Mouse (Mus musculus): ENCODE measurements around the gene Lsamp.
"Not testable (repeated sequence)": the region's sequence is repeated elsewhere in the genome, so short reads cannot be mapped to it uniquely, and the experiment has no call there.

Gene Lsamp

DNA sequence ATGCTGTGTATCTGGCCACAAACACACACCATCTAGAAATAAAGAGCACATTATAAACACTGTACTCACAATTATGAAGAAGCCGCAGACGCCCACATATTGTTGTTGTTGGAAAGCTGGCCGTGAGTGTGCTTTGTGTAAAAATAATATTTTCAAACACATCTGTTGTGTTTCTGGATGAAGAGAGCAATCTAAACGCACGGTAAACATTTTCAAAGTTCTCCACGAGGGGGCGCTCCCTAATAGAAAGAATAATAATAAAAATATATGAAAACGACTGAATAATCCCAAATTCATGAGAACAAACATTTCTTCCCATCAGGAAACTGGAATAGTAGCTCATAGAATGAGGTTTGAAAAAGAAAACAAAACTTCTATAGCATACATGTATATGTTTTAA lies 482.4 kb downstream of the Lsamp start:
- in situ Hi-C loops (cut with MboI; ENCODE audit: unreplicated experiment in 2 of 2), result loop anchor here (5.0 to 25.0 kb wide), 8 partner anchors 168 to 1354 kb away; no protein-coding TSS in a partner anchor

DNA sequence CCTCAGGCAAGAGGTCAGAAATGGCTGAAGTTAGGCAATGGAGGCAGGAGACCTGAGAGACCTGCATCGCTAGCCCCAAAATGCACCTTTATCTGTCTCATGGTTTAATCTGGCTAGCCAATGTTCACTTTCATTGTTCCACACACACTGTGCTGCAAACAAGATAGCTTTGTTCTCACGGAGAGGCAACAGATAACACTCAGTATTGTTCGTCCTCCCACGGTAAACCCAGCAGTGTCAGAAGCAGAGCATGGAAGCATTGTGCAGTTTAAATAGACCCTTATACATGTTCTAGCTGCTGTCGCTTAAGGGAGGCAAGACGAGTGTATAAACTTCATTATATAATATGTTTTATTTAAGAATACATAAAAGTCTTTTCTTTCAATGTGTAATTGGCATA lies 486.8 kb downstream of the Lsamp start:
- in situ Hi-C loops (cut with MboI; ENCODE audit: unreplicated experiment in 2 of 2), result loop anchor here in 1 of 2 experiments (25.0 kb wide), 1 partner anchor 1359 kb away; no protein-coding TSS in a partner anchor

DNA sequence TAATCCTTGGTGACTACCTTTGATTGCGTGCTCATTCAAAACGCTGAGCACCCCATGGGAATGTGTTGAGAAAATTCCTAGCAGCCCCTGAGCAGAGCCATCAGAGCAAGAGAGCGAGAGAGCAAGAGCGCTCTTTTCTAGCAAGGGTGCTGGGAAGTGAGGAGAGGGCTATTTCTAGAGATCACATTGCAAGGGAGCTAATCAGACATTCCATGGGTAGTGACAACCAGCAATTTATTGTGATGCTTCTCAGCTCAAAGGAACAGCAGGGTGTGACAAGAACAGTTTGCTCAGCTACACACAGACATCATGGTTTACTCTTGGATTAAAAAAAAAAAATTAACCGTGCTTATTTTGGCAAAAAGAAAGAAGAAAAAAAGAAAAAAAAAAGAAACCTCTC lies 487.8 kb downstream of the Lsamp start:
- in situ Hi-C loops (cut with MboI; ENCODE audit: unreplicated experiment in 2 of 2), result loop anchor here in 1 of 2 experiments (25.0 kb wide), 1 partner anchor 1360 kb away; no protein-coding TSS in a partner anchor

DNA sequence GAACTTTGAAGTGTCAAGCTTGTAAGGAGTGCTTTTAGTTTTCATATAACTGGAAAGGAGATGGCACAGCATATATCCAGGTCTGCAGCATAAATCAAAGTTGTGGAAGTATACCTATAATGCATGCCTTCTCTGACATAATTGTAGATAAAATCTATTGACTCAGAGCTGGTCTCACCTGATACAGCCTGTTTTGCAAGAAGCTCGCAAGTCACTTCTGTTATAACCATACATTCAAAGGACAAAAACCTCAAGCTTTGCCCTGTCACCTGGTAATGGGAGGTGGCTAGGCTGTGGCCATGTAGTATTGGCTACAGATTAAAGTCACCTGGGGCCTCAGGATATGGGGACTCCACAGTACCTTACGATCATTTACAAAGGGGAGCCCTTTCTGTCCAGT lies 507.4 kb downstream of the Lsamp start:
- in situ Hi-C loops (cut with MboI; ENCODE audit: unreplicated experiment in 2 of 2), result no loop called here

DNA sequence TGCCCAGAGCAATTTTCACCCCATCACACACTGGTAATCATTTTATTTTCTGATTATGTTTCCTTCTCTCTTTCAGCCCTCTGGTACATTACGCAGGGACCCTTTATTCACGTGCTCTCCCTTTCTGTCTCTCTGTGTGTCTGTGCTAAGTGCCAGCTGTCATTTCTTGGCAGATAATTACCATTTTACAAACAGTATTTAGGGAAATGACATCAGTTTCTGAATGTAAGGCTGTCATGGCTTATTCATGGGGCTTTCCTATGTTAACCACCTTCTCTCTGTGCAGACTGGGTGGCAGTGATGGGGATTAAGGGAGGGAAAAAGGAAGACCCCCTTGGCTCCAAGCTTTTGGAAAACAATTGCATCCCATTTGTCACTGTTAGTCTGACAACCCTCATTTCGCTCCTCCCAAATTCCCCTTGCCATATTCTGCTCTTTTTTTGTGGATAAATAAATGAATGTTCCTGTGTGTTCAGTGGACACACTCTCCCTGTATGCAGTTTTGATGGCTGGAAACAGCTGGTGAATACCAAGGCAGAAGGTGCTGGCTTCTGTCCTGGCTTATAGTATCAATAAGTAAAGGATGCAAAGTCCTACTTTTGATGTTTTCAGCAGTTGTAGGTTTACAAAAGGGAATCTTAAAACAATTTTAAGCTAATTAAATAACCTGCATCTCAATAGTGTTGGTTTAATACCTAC lies 520.2 kb downstream of the Lsamp start:
- in situ Hi-C loops (cut with MboI; ENCODE audit: unreplicated experiment in 2 of 2), result no loop called here

DNA sequence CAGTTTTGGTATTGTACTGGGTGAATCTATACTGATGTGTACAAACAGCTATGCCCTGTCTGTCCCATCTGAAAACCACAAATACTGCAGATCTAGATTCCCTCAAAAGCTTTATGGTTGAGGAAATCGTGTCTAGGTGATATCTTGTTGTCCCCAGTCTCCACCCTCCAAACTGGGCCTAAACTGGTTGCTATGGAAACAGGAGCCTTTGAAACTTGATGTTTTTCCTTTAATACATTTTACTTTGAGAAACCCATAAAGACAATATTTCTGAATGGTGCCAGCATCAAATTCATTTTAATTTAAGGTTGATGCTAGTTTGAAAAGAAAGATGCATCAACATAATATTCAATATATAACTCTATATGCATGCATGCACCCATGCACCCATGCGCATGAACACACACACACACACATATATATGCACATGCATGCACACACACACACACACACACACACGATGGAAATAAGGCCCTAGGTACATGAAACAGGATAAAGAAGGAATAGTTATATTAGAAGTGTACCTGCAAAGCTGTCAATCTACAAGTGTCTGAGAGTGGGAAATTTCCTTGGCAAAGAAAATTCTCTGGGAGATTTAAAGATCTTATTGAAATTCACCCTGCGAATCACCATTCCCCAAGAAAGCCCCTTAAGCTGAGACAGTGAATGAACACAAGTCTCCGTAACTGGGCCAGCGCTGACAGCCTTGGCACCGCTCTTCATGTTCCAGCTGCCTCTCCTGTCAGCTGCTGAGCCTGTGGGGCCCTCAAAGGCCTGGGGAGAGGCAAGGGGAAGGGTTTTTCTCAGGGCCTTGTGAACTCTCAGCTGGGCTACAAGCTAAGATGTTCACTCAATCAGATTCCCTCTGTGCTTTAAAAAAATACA lies 525.2 kb downstream of the Lsamp start:
- in situ Hi-C loops (cut with MboI; ENCODE audit: unreplicated experiment in 2 of 2), result no loop called here

DNA sequence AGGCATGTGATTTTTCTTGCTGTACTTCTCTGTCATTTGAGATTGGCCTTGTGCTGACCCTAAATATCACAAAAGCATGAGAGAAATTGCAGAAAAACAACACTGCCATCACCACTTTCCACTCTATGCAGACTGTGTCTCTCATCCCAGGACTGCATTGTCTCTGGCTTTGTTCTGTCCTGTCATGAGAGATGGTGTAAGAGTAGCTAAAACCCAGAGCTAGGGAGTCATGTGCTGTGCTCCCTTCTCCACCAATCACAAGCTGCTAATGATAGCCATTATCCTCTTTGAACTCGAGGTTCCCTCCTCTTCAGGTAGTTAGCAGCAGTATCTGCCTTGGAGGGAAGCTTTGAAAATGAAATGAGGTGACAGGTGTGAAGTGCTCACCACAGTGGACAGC lies 552.6 kb downstream of the Lsamp start:
- in situ Hi-C loops (cut with MboI; ENCODE audit: unreplicated experiment in 2 of 2), result no loop called here

DNA sequence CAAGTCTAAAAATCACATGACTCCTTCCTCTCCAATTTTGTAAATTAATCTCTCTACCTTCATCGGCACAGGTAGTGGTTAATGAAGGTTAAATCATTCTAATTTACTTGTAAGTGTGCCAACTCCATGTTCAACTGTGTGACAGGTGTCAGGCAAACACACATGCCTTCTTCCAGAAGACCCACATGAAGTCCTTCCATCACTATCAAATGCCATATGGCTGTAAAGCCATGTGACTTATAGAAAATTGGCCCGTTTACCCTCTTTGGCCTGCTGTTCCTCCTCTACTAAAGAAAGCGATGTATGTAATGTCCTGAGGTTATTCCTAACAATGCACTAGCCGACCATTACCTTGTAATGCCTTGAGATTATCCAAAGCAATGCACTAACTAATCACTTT lies 565.5 kb downstream of the Lsamp start:
- in situ Hi-C loops (cut with MboI; ENCODE audit: unreplicated experiment in 2 of 2), result no loop called here

DNA sequence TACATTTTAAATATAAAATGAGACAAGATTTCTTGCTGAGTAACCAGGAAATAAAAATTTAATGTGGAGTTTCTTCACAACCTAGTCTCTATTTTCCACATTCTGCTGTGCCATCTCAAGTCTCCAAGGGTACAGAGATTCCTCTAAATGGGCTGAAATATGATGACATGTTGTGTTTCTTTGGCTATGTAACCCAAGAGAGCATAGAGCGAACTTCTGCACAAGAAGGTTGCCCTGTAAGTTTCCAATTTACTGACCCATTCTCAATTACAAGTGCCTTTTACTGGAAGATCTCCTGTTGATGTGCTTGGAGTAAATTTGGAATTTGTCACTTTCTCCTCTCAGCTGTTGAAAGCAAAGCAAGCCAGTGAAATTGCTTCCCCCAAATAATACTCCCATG lies 571.4 kb downstream of the Lsamp start:
- in situ Hi-C loops (cut with MboI; ENCODE audit: unreplicated experiment in 2 of 2), result no loop called here

DNA sequence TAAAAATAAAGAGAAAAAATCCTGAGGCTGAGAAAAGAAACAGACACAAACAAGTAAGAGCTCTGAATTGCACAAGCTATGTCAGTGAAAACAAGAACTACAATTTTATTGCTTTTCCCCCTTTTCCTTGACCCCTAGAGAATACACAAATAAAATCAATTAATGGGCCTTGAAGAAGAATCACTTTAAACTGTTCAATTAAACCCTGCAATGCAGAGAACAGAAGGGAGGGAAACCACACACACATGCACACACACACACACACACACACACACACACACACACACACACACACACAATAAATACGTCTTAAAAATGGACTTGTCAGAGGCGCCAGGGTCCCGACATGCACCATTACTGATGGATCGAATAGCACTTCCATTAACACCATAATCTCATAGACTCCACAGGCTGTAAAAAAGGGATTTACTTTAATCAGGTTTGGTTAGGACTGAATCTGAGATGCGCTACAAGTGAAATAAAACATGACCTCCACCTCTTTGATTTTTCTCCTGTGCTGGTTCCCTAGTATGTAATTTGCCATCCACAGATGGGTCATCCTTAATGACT lies 573.6 kb downstream of the Lsamp start:
- in situ Hi-C loops (cut with MboI; ENCODE audit: unreplicated experiment in 2 of 2), result no loop called here

DNA sequence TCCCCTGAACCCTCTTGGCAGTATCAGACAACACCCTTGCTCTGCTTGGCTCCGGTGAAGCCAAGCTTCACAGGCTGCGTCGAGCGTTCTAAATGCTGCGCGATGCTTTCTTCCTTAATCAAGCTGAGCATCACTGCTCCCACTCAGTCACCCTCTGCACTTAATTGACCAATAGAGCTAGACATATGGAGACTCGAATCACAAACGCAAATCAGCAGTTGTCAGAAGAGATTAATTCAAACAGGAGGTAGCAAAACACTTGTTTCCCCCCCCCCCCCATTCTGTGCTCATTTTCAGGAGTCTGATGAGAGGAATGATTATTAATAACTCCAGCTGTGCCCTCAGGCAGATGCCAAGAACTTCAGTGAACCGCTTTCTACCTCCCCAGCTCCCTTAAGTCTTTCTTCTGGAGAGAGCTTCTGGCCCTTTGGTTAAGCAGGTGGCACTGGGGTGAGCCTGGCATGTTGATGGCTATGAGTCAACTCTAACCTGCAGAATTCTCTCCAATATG lies 583.3 kb downstream of the Lsamp start:
- in situ Hi-C loops (cut with MboI; ENCODE audit: unreplicated experiment in 2 of 2), result no loop called here

DNA sequence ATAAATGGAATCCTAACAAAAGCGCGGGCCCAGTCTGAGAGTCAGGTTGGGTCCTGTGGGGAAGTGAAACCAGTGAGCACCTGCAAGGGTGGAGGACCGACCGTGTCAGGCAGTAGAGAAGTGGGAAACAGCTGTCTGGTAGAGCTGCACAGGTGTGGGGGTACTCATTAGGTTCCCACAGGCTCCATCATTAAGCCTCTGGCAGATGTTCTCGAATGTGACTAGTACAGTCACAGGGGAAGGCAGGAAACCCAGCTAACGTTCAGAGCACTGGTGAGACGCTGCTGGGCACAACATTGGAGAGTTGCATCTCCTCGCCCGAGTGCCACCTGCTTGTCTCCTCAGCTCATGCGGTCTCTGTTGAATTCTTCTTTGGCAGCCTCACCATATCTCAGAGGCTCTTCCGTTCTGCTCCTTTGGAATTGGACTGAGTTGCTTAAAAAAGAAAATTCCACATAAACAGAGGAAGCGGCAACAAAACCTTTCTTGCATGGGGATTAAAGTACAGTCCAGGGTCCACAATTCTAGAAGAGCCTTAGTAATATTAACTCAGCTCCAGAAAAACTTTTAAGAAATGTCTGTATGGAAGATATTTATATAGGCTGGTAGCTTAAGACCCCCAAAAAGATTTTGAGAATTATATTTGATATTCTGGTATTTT lies 588.1 kb downstream of the Lsamp start:
- in situ Hi-C loops (cut with MboI; ENCODE audit: unreplicated experiment in 2 of 2), result no loop called here

DNA sequence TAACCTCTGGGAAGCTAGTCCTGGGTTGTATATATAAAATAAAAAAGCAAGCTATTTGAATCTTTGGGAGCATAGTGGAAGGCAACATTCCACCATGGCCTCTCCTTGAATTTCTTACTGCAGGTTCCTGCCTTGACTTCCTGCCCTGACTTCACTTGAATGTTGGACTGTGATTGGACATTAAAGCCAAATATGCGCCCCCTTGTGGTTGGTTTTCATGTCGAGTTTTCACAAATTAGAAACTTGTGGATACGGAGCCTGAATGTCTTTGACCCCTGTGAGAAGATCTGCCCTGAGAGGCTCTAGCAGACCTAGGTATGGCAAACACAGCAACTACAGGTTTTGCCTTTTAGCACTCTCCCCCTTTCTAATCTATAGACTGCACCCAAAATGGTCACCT lies 597.9 kb downstream of the Lsamp start:
- in situ Hi-C loops (cut with MboI; ENCODE audit: unreplicated experiment in 2 of 2), result loop anchor here in 1 of 2 experiments (25.0 kb wide), 1 partner anchor 1470 kb away; no protein-coding TSS in a partner anchor

DNA sequence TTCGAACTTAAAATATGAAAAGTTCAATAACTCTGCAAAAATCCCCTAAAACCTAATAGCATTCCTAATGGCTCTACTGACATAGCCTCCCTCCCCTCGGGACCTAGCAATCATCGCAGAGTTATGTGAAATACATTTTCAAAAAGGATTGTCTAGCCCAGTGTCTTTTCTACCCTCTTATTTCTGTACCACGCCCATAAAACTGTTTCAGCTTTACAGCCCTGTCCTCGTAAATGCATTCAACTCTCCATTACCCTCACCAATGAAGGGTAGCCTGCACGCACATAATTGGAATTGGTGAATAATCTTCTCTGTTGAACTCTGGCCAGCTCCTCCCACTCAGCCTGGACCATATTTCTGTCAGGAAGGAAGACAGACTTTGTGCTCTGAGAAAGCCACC lies 609.0 kb downstream of the Lsamp start:
- in situ Hi-C loops (cut with MboI; ENCODE audit: unreplicated experiment in 2 of 2), result loop anchor here in 1 of 2 experiments (25.0 kb wide), 1 partner anchor 1481 kb away; no protein-coding TSS in a partner anchor

DNA sequence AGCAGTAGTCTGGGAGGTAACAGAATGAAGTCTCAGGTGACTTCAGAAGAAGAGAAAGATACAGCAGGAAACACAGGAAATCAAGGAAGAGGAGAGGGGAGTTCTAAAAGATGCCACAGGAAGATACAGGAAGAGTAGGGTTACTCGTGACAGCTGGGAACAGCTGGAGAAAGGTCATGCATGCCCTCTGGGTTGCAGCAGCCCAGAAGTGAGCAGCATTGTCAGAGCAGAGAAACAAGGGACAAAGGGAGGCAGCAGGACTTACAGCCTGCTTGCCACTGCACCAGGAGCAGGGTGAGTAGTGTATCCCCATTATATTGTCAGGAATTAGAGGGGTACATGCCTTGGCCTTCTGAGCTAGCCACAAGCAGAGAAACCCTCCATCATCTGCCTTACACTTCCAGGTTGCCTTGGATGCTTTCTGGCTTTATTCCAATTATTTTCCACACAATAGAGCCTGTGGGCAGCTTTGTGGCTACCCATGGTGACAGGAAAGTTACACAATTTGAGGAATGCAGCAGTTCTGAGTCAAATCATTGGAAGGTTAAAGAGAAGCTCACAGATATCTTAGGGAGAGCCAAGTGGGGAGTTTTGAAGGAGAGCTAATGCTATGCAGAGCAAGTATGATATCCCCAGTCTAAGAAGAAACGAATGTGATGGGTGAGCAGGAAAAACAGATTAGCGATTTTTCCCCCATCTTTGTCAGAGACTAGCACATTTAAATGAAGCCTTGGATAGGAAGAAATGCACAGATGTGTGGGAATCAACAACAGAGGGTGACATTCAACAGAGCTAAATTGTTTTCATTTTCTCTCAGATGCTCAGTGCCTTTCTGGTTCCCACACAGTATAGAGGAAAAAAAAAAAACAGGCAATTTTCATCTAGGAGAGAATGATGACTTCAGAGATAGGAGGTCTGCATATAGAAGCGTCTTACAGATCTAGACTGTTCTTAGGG lies 617.5 kb downstream of the Lsamp start:
- in situ Hi-C loops (cut with MboI; ENCODE audit: unreplicated experiment in 2 of 2), result no loop called here

DNA sequence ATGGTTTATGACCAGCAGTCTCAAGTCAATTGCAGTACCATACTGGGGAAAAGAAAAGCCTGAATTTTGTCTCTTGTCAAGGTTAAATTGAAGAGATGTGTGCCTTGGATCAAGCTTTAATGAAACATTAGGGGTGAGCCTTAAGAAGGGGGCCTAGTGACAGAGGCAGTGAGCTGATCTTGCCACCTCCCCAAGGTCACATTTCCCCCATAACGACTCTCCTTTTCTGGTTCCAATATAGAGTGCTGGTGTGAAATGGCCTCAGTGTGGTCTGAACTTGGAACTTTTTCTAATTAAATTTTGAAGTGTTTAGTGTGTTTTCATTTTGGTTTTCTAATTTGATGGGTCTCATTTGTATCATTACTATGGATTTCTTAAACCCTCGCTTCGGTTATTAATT lies 623.3 kb downstream of the Lsamp start:
- in situ Hi-C loops (cut with MboI; ENCODE audit: unreplicated experiment in 2 of 2), result no loop called here

DNA sequence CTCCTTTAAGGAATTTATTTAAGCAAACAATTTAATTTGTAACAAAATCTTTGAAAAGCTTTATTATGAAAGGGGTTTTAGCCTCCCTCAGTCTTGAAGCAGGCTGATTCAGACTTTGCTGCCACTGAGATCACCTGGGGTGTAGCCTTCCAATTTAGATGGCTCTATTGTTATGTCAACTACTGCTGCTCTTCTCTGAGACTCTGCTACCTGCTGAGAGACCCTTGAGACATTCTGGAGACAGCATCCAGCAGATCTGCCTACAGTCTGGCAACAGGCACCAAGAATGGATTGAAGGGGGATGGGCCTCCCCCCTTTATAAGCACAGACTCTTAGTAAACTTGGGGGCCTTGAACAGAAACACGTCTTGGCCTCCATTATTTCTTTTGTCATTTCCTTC lies 632.5 kb downstream of the Lsamp start:
- in situ Hi-C loops (cut with MboI; ENCODE audit: unreplicated experiment in 2 of 2), result not testable (repeated sequence)

DNA sequence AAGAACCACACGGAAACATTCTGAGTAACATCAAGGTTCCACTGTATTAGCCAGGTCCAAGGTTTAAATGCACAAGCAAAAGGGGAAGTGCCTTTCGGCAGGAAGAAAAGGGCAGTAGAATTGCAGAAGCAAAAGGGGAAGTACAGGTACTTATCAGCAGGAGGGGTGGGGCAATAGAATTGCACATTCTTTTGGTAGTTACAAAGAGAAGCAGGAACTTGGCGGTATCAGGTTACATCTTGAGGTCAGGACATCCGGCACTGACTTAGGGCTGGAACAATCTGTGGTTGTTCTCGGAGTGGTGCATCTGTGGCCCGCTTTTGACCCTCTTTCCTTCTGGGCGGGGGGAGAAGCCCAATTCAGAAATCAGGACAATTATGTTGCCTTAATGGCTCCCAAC lies 636.9 kb downstream of the Lsamp start:
- in situ Hi-C loops (cut with MboI; ENCODE audit: unreplicated experiment in 2 of 2), result not testable (repeated sequence)

DNA sequence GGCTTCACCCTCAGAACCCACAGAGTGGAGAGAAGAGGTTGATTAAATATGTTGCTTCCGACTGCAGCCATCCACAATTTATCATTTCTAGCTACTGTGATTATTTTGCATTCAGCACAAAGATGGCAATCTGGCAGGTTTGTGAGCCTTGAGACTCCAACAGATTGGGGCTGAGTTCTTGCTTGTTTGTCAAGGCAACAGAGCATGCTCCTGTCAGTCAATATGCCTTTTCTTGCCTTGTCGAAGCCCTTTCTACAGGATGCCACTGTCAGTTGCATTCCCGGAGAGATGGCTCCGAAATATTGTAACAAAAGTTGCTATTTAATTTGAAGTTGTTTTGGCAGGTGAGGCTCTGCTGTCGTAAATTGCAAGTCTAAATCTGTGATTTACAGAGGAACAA lies 643.0 kb downstream of the Lsamp start:
- in situ Hi-C loops (cut with MboI; ENCODE audit: unreplicated experiment in 2 of 2), result no loop called here

Measured in v-Abl transformed pro-B cells (cell line).